Mouse (Mus musculus) retina, postnatal 7 days (tissue): Measurements from ENCODE around the gene Lrwd1.
"Not testable (repeated sequence)": the region's sequence is repeated elsewhere in the genome, so short reads cannot be mapped to it uniquely, and the experiment has no call there.

Source experiments
- DNase-seq: peaks from one replicate; pipeline ENCODE4 v3.0.0-alpha.2; 2012; ENCODE audit warnings: low read depth, low spot score

Gene Lrwd1

GRCm38 (mm10) chr5:136147704-136148103, 11.8 kb upstream of the Lrwd1 start:
- DNase-seq = no peak

DNA sequence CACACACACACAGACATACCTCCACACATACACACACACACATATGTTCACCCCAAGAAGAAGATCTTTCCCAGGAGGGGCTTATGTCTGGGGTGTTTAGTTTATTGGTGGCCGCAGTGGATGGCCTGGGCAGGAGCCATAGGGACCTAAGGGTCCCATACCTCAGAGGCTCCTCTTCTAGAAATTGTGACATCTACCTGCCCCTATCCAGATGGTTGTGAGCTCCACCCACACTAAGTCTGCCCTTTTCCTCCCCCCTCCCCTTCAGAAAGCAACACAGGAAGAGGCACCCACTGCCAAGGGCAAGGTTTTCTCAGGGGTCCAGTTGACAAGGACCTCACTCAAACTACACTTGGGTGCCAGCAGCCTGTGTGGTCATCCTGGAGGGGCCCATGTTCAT, 11.1 kb upstream of the Lrwd1 start:
- DNase-seq = no peak

- no peak for DNase-seq
These were observed 8.9 kb upstream of the Lrwd1 start for GRCm38 (mm10) chr5:136144606-136145430.

- DNase-seq = no peak
These were observed 7.4 kb upstream of the Lrwd1 start for GRCm38 (mm10) chr5:136143161-136143755.

- no peak for DNase-seq
These were observed 6.9 kb upstream of the Lrwd1 start for GRCm38 (mm10) chr5:136142746-136143145.

DNA sequence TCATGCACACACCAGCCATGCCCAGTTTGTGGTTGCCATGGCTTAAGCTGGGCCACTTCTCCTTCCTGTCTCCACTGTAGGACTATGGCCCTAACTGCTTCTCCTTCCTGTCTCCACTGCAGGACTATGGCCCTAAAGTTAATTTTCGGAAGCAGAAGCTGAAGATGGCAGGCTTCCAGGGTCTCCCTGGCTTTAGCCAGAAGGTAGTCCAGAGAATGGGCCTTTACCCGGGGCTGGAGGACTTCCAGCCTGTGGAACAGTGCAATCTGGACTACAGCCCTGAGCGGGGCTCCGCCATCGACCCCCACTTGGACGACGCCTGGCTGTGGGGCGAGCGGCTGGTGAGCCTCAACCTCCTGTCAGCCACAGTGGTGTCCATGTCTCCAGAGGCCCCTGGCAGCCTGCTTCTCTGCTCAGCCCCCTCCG, 4.2 kb upstream of the Lrwd1 start:
- no peak for DNase-seq

DNA sequence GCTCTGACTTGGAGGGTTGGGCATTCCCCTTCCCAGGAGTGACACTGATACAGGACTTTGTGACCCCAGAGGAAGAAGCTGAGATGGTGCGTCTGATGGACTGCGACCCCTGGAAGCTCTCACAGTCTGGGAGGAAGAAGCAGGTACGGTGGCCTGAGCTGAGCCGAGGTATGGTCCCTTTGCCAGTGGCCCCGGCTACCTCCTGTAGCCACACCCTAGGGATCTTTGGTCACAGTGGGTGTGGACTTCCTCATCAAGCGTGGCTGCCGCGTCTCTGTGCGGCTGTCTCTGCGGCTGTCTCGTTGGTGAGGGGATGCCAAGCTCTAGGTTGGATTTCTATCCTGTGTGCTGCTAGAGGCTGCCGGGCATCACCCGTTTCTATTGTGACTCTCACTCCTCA, 3.5 kb upstream of the Lrwd1 start:
- no peak for DNase-seq

DNA sequence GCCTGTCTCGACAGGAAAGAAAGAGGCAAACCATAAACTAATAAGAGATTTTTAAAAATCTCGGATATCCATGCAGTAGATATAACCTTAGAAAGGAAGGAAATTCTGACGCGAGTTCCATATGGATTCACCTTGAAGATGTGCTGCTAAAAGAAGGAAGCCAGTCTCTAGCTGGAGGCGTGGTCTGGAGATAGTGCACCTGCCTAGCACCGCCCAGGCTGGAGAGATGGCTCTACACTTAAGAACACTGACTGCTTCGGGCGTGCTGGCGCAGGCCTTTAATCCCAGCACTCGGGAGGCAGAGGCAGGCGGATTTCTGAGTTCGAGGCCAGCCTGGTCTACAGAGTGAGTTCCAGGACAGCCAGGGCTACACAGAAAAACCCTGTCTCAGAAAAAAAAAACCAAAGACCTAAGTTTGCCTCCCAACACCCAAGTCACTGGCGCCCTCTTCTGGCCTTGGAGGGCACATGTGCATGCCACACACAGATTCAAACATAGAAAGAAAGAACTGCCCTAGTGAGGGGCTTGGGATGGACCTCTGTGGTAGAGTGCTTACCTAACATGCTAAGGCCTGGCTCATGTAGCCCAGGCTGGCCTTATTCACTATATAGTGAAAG, 1.9 kb upstream of the Lrwd1 start:
- DNase-seq = peak; percentile 29

- no peak for DNase-seq
These were observed 567 bp upstream of the Lrwd1 start for GRCm38 (mm10) chr5:136136292-136136990.

DNA sequence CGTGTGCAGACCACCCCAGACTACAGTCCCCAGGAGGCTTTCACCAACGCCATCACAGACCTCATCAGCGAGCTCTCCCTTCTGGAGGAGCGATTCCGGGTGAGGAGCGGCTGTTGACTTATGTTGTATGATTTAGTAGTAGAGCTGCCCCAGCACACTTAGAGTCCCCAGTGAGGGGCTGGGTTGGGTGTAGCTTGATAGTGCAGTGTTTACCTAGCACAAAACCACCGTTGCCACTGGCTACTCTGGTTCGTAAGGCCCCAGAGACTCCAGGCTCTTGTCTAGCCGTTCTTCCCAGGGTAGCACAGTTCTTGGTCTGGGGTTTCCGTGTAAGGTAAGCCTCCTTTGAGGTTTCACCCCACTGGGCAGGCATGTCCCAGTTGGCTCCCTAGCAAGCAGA, 13.7 kb downstream of the Lrwd1 start:
- no peak for DNase-seq

- no peak for DNase-seq
These were observed 19.1 kb downstream of the Lrwd1 start for GRCm38 (mm10) chr5:136116784-136117112.

DNA sequence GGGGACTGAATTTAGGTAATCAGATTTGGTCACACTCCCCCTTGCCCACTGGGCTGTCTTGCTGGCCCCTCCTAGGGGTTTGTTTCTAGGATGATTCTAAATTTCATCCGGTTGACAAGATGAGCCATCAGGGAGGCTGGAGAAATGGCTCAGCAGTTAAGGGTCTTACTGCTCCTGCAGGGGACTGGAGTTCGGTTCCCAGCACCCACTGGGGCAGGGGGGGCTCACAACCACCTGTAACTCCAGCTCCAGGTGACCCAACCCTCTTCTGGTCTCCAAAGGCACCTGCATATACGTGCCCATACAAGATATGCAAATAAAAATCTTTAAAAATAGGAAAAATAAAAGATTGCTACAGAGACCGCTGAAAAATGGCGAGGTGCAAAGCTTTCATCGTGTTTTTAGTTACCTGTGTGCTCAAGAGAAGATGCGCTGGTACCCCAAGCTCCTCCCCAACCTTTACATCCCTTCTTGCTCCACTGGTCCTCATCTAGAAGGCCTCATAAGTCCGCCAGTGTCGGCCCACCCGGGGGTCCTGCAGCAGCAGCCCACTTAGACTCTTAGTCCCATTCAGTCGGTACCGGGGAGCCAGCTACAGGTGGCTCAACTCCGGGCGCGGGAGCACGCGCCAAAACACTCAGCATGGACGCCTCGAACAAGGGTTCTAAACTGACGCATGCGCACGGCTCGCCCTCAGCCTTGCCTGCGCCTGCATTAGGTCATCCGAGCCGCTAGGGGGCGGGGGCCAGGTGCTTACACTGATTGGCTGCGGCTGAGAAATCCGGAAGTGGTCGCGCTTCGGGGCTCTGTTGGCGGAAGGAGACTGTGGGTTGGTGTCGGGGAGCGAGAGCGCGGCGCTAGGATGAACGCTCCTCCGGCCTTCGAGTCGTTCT, 19.7 kb downstream of the Lrwd1 start, which contains the start of gene Polr2j:
Gene Polr2j (plus strand): TSS at position 741 of the 893 bp plus-strand sequence.
- peak; percentile 96 for DNase-seq

- not testable (repeated sequence) for DNase-seq
These were observed 22.3 kb downstream of the Lrwd1 start for GRCm38 (mm10) chr5:136113546-136113945.

GRCm38 (mm10) chr5:136109042-136109441, 26.8 kb downstream of the Lrwd1 start:
- no peak for DNase-seq

GRCm38 (mm10) chr5:136108486-136108885, 27.4 kb downstream of the Lrwd1 start:
- DNase-seq = no peak

- DNase-seq = no peak
These were observed 31.4 kb downstream of the Lrwd1 start for GRCm38 (mm10) chr5:136104511-136104910.

GRCm38 (mm10) chr5:136102099-136102820, 33.6 kb downstream of the Lrwd1 start:
- DNase-seq = peak; percentile 69

DNA sequence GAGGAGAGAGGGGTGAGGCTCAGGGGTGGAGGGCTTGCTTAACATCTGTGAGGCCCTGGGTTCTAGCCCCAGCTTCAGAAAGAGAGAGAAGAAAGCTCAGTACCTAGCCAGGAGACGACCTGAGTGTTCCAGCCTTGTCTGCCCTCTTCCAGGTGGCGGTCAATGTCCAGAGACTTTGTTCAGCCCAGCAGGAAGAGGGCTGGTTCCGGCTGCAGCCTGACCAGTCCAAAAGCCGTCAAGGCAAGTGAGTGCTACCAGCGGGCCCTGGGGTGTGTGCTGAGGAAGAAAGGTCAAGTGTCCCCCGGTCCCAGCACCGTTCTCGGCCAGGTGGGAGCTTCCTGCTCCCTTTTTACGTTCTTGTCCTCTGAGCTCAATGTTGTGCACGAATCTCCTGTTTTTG, 37.3 kb downstream of the Lrwd1 start:
- DNase-seq = no peak

GRCm38 (mm10) chr5:136095089-136095488, 40.8 kb downstream of the Lrwd1 start:
- no peak for DNase-seq

- DNase-seq = no peak
These were observed 41.4 kb downstream of the Lrwd1 start for GRCm38 (mm10) chr5:136094249-136095010.
